Mouse (Mus musculus) ES-Bruce4 (cell line): ENCODE measurements around the gene St6galnac3.

ENCODE experiments used
- CTCF ChIP-seq: IDR thresholded peaks from one replicate; pipeline ENCODE4 v1.8.1; 2011; ENCODE audit warnings: low read depth, low read length
- EP300 ChIP-seq: IDR thresholded peaks from 2 replicates; pipeline ENCODE4 v1.6.1; 2011; ENCODE audit warnings: low read depth, low read length; ENCODE audit not compliant: insufficient read depth
- POLR2A ChIP-seq: IDR thresholded peaks from one replicate; pipeline ENCODE4 v1.8.1; 2011; ENCODE audit warnings: low read length; ENCODE audit not compliant: insufficient read depth

DNA sequence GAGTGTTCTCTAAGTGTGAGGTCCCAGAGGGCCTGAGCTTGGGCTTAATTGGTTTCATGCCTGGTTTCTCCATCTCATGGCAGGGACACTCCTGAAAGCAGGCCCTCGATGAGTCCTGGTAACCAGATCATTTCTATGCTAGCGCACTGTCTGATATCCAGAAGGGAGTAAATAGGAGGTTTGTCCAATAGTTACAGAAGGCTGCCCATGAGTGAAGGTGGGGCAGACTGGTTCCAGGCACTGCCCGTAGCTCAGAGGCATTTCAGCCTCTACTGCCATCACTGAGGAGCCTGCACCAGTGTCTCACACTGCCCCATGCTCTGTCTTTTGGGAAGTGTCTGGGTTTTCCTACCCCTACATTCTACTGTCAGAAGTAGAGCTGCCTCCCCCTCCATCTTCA, 72.1 kb downstream of the St6galnac3 start:
- TF ChIP-seq EP300 (no peak), POLR2A (no peak), CTCF (no peak)
